Mouse (Mus musculus) frontal cortex, postnatal 25 days (tissue): Measurements from ENCODE around the gene Peli2.

Experiments
- DNase-seq, 2 experiments: peaks; one replicate each; pipeline ENCODE4 v3.0.0; 2022; ENCODE audit warnings: low spot score in 2 of 2

Peli2 gene

GRCm38 (mm10) chr14:48289602-48290599 lies 169.3 kb downstream of the Peli2 start:
- no peak for DNase-seq

GRCm38 (mm10) chr14:48293498-48293897 lies 172.9 kb downstream of the Peli2 start:
- DNase-seq = no peak

- no peak for DNase-seq
Measured at GRCm38 (mm10) chr14:48295410-48295809, 174.8 kb downstream of the Peli2 start.

GRCm38 (mm10) chr14:48295815-48296271 lies 175.2 kb downstream of the Peli2 start:
- no peak for DNase-seq

- no peak for DNase-seq
Measured at GRCm38 (mm10) chr14:48296820-48297219, 176.2 kb downstream of the Peli2 start.

- no peak for DNase-seq
Measured at GRCm38 (mm10) chr14:48302471-48303186, 182.0 kb downstream of the Peli2 start.

- no peak for DNase-seq
Measured at GRCm38 (mm10) chr14:48303235-48303634, 182.6 kb downstream of the Peli2 start.

- DNase-seq = no peak
Measured at GRCm38 (mm10) chr14:48303841-48304240, 183.2 kb downstream of the Peli2 start.

- no peak for DNase-seq
Measured at GRCm38 (mm10) chr14:48313234-48313633, 192.6 kb downstream of the Peli2 start.

- DNase-seq = no peak
Measured at GRCm38 (mm10) chr14:48316396-48316795, 195.8 kb downstream of the Peli2 start.

GRCm38 (mm10) chr14:48323771-48324459 lies 203.3 kb downstream of the Peli2 start:
- no peak for DNase-seq

GRCm38 (mm10) chr14:48324460-48324850 lies 203.8 kb downstream of the Peli2 start:
- DNase-seq = no peak

- DNase-seq = no peak
Measured at GRCm38 (mm10) chr14:48327746-48328145, 207.1 kb downstream of the Peli2 start.

GRCm38 (mm10) chr14:48329716-48330365 lies 209.2 kb downstream of the Peli2 start:
- no peak for DNase-seq
